Mouse (Mus musculus): ENCODE results near the gene Vps26c. TPM values are rescaled to one million over a fixed set of nuclear protein-coding genes. Genes with fewer than 3 reads are reported as not detected.
A peak's percentile ranks its signal among the peaks of the same experiment; 100 is the strongest.

Vps26c gene
- polyA plus RNA-seq, 1 experiment = 57.8 TPM

DNA sequence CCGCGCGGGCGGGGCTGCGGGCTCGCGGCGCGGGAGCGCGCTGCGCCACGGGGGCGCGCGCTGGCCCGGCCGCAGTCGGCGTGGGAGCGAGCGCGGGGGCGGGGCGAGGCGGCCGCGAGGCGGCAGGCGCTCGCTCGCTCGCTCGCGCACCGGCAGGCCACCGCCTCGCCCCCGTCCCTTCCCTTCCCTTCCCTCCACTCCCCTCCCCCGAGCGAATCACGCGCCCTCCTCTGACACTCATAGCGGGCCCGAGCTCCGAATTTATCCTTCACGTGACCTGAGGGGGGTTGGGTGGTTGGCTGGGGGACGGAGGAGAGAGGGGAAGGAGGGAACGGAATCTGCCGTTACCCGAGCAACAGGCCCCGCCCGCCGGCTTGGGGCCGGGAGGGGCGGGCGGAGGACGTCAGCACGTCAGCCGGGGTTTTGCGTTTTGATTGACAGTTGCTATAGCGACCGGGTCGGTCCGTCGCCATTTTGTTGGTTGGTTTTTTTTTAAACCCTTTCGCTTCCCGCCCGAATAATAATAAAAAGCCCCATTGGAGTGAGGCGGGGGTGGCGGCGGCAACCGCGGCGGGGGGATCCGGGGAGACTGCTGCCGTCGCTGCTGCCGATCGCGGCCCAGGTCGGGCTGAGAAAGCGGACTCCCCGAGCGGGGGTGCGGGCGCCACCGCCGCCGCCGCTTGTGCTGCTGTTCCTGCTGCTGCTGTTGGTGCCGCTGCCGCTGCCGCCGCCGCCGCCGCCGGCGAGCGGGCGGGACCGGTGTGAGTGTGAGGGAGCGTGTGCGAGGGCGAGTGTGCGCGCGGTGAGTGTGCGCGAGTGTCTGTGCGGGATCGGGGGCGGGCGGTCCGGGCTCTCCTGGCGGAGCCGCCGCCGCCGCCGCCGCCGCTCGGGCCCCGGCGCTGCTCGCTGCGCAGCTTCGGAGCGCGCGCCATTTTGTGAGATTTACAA lies 42.9 kb upstream of the Vps26c start, which contains the start of gene Dyrk1a:
Gene Dyrk1a, plus strand, starts transcription at position 782 of the 948 bp plus-strand sequence.
- TF ChIP-seq CTCF (IDR thresholded peaks at IDR 0.05; ENCODE audit: borderline replicate concordance, insufficient read depth, low read depth, low read length) (no peak), POLR2A (IDR thresholded peaks at IDR 0.05; ENCODE audit: borderline replicate concordance, insufficient read depth, low read length) (0 out of 2 replicates have a peak, but pooled peaks have one; percentile 23)
- H3K4me3 ChIP-seq (replicated peaks; ENCODE audit: insufficient read depth, low read depth, low read length) = peak within 1 kb of the TSS; percentile 67
- peak; percentile 98 to 99 for DNase-seq
- WGBS = under 1% methylated on average over 126 of the region's 133 CpGs
- peak within 1 kb of the TSS; percentile 94 for H3K27ac ChIP-seq (ENCODE audit: insufficient read depth, low read length)
- peaks cover 10% of the 10 kb centered on the region; the same call in 1 of the 2 replicates for H3K4me1 ChIP-seq (ENCODE audit: control insufficient read depth, insufficient read depth, low read length)
- H3K27me3 ChIP-seq (ENCODE audit: control insufficient read depth, insufficient read depth, low read length) = no peaks in the 10 kb centered on the region

DNA sequence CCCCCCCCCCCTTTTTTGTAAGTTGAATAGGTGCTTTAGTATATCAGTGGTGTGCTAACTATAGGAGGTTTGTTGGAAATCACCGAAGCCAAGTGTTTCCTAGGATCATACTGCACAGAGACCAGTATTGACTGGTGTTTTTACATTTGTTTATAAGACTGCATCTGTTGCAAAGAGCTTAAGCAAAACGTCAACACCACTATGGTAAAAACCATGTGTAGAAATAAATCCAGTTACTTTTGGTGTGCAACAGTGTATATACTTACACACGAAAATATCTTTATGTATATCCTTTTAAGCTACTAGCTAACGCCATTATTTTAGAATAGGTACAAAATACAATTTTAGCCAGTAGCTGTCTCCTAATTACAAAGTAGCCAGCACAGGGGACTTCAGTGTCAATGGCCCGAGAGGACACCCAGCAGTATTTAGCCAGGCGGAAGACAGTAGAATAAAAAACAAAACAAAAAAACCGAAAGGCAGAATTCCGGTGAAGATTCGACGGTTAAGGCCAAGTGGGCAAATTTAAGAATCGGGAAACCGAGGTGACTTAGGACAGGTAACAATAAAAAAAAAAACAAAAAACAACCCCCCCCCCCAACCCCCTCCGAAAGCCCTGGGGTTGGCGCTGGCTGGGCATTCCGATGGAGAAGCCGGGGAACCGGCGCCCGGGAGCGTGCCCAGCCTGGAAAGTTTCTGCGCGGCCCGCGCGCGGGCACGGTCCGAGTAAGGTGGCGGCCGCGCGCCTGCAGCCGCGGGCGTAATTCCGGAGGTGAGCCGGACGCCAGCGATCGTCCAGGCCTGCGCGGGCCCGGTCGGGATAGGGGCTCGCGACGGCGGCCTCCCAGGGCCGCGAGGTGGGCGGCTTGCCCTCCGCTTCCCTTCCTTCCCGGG lies 42.0 kb upstream of the Vps26c start:
- H3K27ac ChIP-seq (ENCODE audit: insufficient read depth, low read length) = peak overlapping the region; percentile 94
- H3K27me3 ChIP-seq (ENCODE audit: control insufficient read depth, insufficient read depth, low read length) = no peaks in the 10 kb centered on the region
- TF ChIP-seq CTCF (IDR thresholded peaks at IDR 0.05; ENCODE audit: borderline replicate concordance, insufficient read depth, low read depth, low read length) (no peak), POLR2A (IDR thresholded peaks at IDR 0.05; ENCODE audit: borderline replicate concordance, insufficient read depth, low read length) (peak; percentile 2; the same call in 1 of the 2 replicates)
- peaks cover 7% of the 10 kb centered on the region; the same call in 1 of the 2 replicates for H3K4me1 ChIP-seq (ENCODE audit: control insufficient read depth, insufficient read depth, low read length)
- peak; percentile 88 to 89 for DNase-seq
- 1% methylated on average over 44 of the region's 53 CpGs for WGBS
- peak overlapping the region; percentile 67 for H3K4me3 ChIP-seq (replicated peaks; ENCODE audit: insufficient read depth, low read depth, low read length)

DNA sequence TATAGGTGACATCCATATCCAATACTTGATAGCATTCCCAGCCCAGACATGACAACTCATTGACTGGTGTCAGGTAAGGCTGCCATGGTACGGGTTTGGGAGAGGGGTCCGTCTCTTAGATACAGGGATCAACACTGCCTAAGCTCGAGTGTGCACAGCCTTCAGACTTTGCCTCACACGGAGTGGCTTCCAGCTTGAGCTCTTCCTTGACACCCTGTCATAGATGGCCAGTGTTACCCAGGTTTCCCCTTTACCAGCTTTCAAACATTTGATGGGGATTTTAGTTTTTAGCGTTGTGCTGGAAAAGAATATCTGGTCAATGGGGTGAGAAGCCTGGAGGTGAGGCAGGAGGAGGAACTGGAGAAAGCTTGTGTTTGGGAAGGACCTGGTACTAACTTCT lies 41.1 kb upstream of the Vps26c start:
- TF ChIP-seq CTCF (IDR thresholded peaks at IDR 0.05; ENCODE audit: borderline replicate concordance, insufficient read depth, low read depth, low read length) = no peak
- TF ChIP-seq POLR2A (IDR thresholded peaks at IDR 0.05; ENCODE audit: borderline replicate concordance, insufficient read depth, low read length) = no peak
- no peaks in the 10 kb centered on the region for H3K27me3 ChIP-seq (ENCODE audit: control insufficient read depth, insufficient read depth, low read length)
- 71% methylated on average over 5 of the region's 5 CpGs for WGBS
- no peak overlapping the region for H3K4me3 ChIP-seq (replicated peaks; ENCODE audit: insufficient read depth, low read depth, low read length)
- H3K27ac ChIP-seq (ENCODE audit: insufficient read depth, low read length) = no peak overlapping the region
- DNase-seq = no peak
- H3K4me1 ChIP-seq (ENCODE audit: control insufficient read depth, insufficient read depth, low read length) = peaks cover 3% of the 10 kb centered on the region; the same call in 1 of the 2 replicates

DNA sequence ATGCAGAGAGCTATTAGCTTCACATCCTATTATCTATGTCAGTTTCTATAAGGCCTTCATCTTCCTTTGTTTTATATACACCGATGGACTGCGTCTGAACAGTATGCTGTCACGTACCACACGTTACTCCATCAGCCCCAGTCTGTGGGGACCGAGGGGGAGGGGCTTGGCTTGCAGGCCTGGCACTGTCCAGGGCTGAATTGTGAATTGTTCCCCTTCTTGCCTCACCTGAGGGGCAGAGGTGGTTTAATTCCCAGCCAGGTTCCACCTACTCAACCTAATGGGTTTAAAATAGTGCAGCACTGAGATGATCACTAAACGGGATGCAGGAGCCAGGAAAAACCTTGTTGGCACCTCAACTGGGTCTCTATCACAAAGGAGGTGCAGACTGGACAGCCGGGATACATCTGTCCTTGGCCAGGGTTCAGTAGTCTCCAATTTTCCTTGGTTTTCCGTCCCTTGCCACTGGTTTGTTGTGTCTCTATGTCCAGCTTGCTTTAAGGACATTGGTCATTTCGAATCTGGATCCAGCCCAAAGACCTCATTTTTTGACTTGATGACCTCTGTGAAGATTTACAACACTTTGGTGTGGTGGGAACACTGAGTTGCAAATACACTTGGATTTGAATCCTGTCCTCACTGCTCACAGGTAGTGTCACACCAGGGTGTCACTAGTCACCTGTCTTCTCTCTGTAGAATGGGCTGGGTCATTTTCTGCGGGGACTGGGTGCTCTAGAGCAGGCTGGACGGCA lies 40.4 kb upstream of the Vps26c start:
- peak in 1 of 2 experiments; percentile 15 for DNase-seq
- Histone ChIP-seq H3K27ac (ENCODE audit: insufficient read depth, low read length) (no peak overlapping the region), H3K27me3 (ENCODE audit: control insufficient read depth, insufficient read depth, low read length) (no peaks in the 10 kb centered on the region), H3K4me3 (replicated peaks; ENCODE audit: insufficient read depth, low read depth, low read length) (no peak overlapping the region), H3K4me1 (ENCODE audit: control insufficient read depth, insufficient read depth, low read length) (no peaks in the 10 kb centered on the region; the same call in 1 of the 2 replicates)
- 79% methylated on average over 11 of the region's 11 CpGs for WGBS
- TF ChIP-seq POLR2A (IDR thresholded peaks at IDR 0.05; ENCODE audit: borderline replicate concordance, insufficient read depth, low read length) (no peak), CTCF (IDR thresholded peaks at IDR 0.05; ENCODE audit: borderline replicate concordance, insufficient read depth, low read depth, low read length) (no peak)

DNA sequence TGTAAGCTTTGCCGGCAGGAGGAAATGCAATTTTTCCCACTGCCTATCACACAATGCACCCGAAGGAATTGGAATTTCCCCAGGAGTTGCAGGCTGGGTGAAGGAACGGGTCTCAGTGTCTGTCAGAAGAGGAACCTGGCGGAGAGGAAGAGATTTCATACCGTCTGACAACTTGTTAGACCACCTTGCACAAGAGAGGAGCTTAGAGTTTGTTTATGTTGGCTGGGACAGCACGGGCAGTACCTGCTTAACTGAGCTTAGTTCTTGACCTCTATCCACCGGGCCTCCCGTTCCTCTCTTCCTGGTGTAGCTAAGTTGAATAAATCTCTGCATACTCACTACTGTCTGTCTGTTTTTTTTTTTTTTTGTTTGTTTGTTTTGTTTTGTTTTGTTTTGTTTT lies 39.5 kb upstream of the Vps26c start:
- TF ChIP-seq CTCF (IDR thresholded peaks at IDR 0.05; ENCODE audit: borderline replicate concordance, insufficient read depth, low read depth, low read length) (no peak), POLR2A (IDR thresholded peaks at IDR 0.05; ENCODE audit: borderline replicate concordance, insufficient read depth, low read length) (no peak)
- Histone ChIP-seq H3K27me3 (ENCODE audit: control insufficient read depth, insufficient read depth, low read length) (no peaks in the 10 kb centered on the region), H3K4me3 (replicated peaks; ENCODE audit: insufficient read depth, low read depth, low read length) (no peak overlapping the region), H3K4me1 (ENCODE audit: control insufficient read depth, insufficient read depth, low read length) (no peaks in the 10 kb centered on the region; the same call in 1 of the 2 replicates), H3K27ac (ENCODE audit: insufficient read depth, low read length) (no peak overlapping the region)
- 77% methylated on average over 8 of the region's 8 CpGs for WGBS
- DNase-seq = no peak

DNA sequence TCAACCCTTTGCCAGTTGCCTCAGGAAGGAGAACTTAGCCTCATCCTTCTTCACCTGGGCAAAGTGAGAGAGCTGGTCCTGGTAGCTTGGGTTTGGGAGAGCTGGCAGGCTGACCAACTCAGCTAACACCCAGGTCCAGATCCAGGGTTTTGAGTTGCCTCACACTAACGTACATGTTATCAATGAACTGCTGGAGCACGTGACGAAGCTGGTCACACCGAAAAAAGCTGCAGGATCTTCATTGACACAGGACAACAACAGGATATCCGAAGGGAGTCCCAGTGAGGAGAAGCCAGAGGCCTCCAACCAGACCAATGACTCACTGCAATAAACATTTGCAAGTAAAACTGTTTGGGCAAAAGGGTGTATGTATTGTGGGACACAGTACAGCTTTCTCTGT lies 34.0 kb upstream of the Vps26c start:
- WGBS = 80% methylated on average over 5 of the region's 5 CpGs
- Histone ChIP-seq H3K27ac (ENCODE audit: insufficient read depth, low read length) (no peak overlapping the region), H3K4me1 (ENCODE audit: control insufficient read depth, insufficient read depth, low read length) (no peaks in the 10 kb centered on the region; the same call in 1 of the 2 replicates), H3K27me3 (ENCODE audit: control insufficient read depth, insufficient read depth, low read length) (no peaks in the 10 kb centered on the region), H3K4me3 (replicated peaks; ENCODE audit: insufficient read depth, low read depth, low read length) (no peak overlapping the region)
- TF ChIP-seq CTCF (IDR thresholded peaks at IDR 0.05; ENCODE audit: borderline replicate concordance, insufficient read depth, low read depth, low read length) (no peak), POLR2A (IDR thresholded peaks at IDR 0.05; ENCODE audit: borderline replicate concordance, insufficient read depth, low read length) (no peak)
- no peak for DNase-seq

DNA sequence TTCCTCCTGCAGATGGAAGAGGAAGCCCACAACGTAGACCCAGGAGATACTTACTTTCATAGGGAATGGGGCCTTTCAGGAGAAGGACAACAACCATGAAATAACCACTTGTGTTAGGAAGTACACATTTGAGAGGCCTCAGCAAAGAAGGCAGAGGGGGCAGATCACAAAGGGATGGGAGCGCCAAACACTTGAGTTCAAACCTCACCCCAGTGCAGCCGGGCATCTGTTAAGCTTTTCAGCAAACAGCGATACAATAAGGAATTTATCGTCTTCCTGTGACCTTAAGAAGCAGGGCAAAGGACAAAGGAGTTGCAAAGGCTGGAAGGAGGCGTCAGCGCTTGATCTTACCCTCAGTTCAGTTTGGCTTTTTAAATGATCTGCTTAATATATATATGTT lies 33.2 kb upstream of the Vps26c start:
- WGBS = 83% methylated on average over 7 of the region's 7 CpGs

More for the DNA sequence above, 33.2 kb upstream of the Vps26c start:
- H3K27ac ChIP-seq (ENCODE audit: insufficient read depth, low read length) = no peak overlapping the region
- TF ChIP-seq POLR2A (IDR thresholded peaks at IDR 0.05; ENCODE audit: borderline replicate concordance, insufficient read depth, low read length) = no peak
- TF ChIP-seq CTCF (IDR thresholded peaks at IDR 0.05; ENCODE audit: borderline replicate concordance, insufficient read depth, low read depth, low read length) = no peak
- H3K27me3 ChIP-seq (ENCODE audit: control insufficient read depth, insufficient read depth, low read length) = no peaks in the 10 kb centered on the region
- no peak overlapping the region for H3K4me3 ChIP-seq (replicated peaks; ENCODE audit: insufficient read depth, low read depth, low read length)
- no peaks in the 10 kb centered on the region; the same call in 1 of the 2 replicates for H3K4me1 ChIP-seq (ENCODE audit: control insufficient read depth, insufficient read depth, low read length)
- no peak for DNase-seq

All from cerebellum, adult 2 months (tissue).